Mouse (Mus musculus) ES-E14 (cell line): ENCODE data around the gene Ccdc38. TPM values are rescaled to one million over a fixed set of nuclear protein-coding genes. Genes with fewer than 3 reads are reported as not detected.

Experiments
- DNase-seq: peaks from one replicate; pipeline ENCODE4 v3.0.0-alpha.2; 2013; ENCODE audit warnings: low read depth, low spot score
- H3K27ac ChIP-seq: 2 replicates; pipeline ENCODE4 v1.5.1; 2012; ENCODE audit warnings: low read depth, mild to moderate bottlenecking, low read length, moderate library complexity, mixed read lengths; ENCODE audit not compliant: poor library complexity, insufficient read depth, severe bottlenecking
- H3K36me3 ChIP-seq: 2 replicates; pipeline ENCODE4 v1.6.1; 2012; ENCODE audit warnings: mild to moderate bottlenecking, low read length, moderate library complexity, mixed read lengths; ENCODE audit not compliant: control insufficient read depth, poor library complexity, insufficient read depth, severe bottlenecking
- H3K4me1 ChIP-seq, 2 experiments: fragments of 150-350 bp in 1 of 2; sonication (generic) in 1 of 2; 2 replicates each; pipeline ENCODE4 v1.6.1; 2012; ENCODE audit warnings: low read length in 2 of 2, mild to moderate bottlenecking in 1 of 2, mixed read lengths in 1 of 2; ENCODE audit not compliant: control insufficient read depth in 2 of 2, insufficient read depth in 2 of 2, poor library complexity in 1 of 2
- H3K4me3 ChIP-seq, 2 experiments: fragments of 150-350 bp in 1 of 2; sonication (generic) in 1 of 2; 2 replicates each; pipeline ENCODE4 v1.5.1; 2012; ENCODE audit warnings: low read length in 2 of 2, low read depth in 1 of 2, mild to moderate bottlenecking in 1 of 2, mixed read lengths in 1 of 2; ENCODE audit not compliant: insufficient read depth in 1 of 2, poor library complexity in 1 of 2, severe bottlenecking in 1 of 2
- H3K9ac ChIP-seq: 2 replicates; pipeline ENCODE4 v1.6.1; 2012; ENCODE audit warnings: low read depth, mild to moderate bottlenecking, low read length, mixed read lengths; ENCODE audit not compliant: poor library complexity, insufficient read depth, severe bottlenecking
- H3K9me3 ChIP-seq: fragments of 150-350 bp; sonication (generic); 2 replicates; pipeline ENCODE4 v1.6.1; 2012; ENCODE audit warnings: low read depth, mild to moderate bottlenecking, low read length; ENCODE audit not compliant: control insufficient read depth, insufficient read depth
- CHD2 ChIP-seq: IDR thresholded peaks from 2 replicates; pipeline ENCODE4 v1.6.1; 2014; ENCODE audit warnings: mild to moderate bottlenecking, low read depth, low read length, inconsistent platforms
- HCFC1 ChIP-seq: IDR thresholded peaks from 2 replicates; pipeline ENCODE4 v1.6.1; 2012; ENCODE audit warnings: low read length, inconsistent platforms, borderline replicate concordance; ENCODE audit not compliant: insufficient read depth
- MAFK ChIP-seq: IDR thresholded peaks from 2 replicates; pipeline ENCODE4 v1.6.1; 2014; ENCODE audit warnings: mild to moderate bottlenecking, low read depth, low read length, inconsistent platforms; ENCODE audit not compliant: insufficient read depth
- ZC3H11A ChIP-seq: IDR thresholded peaks from 2 replicates; pipeline ENCODE4 v1.6.1; 2012; ENCODE audit warnings: low read depth, mild to moderate bottlenecking, inconsistent platforms, low read length, borderline replicate concordance
- ZNF384 ChIP-seq: IDR thresholded peaks from 2 replicates; pipeline ENCODE4 v1.6.1; 2012; ENCODE audit warnings: low read depth, low read length, inconsistent platforms
- in situ Hi-C, 2 experiments: fragments of 600-800 bp; cut with MboI; formaldehyde crosslinking; loops; one replicate each; pipeline ENCODE4 v1.15.1; 2025; ENCODE audit warnings: low sequenced_read_pairs in 2 of 2, inconsistent platforms in 1 of 2; ENCODE audit not compliant: unreplicated experiment in 2 of 2
- total RNA-seq: library from RNA; depleted of rRNA; stranded (reverse); fragments of 300-350 nt; gene quantifications from 2 replicates; pipeline ENCODE4 v1.2.3, GENCODE M21; 2012

The Ccdc38 gene
- total RNA-seq, 1 experiment = 2.6 TPM

DNA sequence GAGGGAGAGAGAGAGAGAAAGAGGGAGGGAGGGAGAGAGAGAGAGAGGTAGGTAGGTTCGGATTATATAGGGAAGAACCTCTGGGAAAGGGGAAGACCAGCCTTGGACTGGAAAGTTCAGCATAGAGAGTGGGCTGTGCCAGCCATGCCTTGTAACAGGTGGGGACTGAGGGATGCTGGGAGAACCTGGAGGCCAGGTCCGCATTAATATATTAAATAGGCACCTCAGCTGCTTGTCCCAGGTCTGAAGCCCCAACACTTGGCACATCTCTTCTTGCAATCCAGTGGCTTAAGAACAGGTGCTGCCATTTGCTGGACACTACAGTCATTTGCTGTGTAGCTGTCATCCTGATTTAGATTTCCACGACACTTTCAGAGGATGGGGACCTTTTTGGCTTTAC is 56.2 kb downstream of the Ccdc38 start:
- no peak for DNase-seq
- TF ChIP-seq CHD2 (no peak), ZNF384 (no peak), HCFC1 (no peak), MAFK (no peak), ZC3H11A (no peak)
- no peak overlapping the region for H3K9ac ChIP-seq

DNA sequence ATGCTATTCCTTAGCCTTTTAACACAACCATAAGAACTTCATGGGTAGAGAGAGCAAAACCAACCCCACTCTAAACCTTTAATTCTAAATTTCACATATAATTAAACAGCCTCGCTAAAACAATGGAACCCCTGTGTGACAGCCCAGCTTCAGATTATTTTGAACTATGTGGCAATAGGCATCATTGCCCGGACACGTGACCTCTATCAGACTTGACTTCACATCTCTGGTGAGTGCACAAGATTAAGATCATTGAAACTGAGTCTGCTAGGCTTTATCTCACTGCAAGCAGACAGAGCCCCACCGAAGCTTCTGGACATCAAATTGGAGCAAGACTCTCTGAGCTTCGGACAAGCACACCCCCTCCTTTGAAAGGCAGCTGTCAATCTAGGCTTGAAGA is 61.9 kb downstream of the Ccdc38 start:
- TF ChIP-seq ZC3H11A = no peak
- H3K4me1 ChIP-seq = no peaks in the 10 kb centered on the region
- H3K27ac ChIP-seq = no peak overlapping the region
- H3K9ac ChIP-seq = no peak overlapping the region
- in situ Hi-C loops = no loop called here
- no peak overlapping the region for H3K4me3 ChIP-seq
- H3K36me3 ChIP-seq = no peaks in the 10 kb centered on the region
- no peaks in the 10 kb centered on the region for H3K9me3 ChIP-seq
- no peak for DNase-seq

More for the DNA sequence above, 56.2 kb downstream of the Ccdc38 start:
- Histone ChIP-seq H3K4me1 (no peaks in the 10 kb centered on the region), H3K4me3 (no peak overlapping the region), H3K9me3 (no peaks in the 10 kb centered on the region), H3K27ac (no peak overlapping the region), H3K36me3 (no peaks in the 10 kb centered on the region)
- in situ Hi-C loops = loop anchor here (10.0 to 25.0 kb wide), 2 partner anchors 168 to 534 kb away; no protein-coding TSS in a partner anchor

DNA sequence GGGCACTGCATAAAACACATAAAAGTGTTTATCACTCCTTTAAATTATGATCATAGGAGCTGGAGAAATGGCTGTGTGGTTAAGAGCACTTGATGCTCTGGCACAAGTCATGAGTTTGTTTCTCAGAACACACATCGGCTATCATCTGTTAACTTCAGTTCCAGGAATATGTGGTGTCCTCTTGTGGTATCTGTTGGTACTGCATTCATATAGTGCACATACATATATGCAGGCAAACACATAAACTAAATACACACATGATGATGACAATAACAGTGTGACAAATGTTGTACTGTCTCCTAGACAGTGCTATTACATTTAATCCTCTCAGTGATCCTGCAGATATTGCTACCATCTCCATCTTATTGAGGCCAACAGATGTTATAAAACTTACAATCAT is 62.8 kb downstream of the Ccdc38 start:
- DNase-seq = no peak
- Histone ChIP-seq H3K36me3 (no peaks in the 10 kb centered on the region), H3K27ac (no peak overlapping the region), H3K9ac (no peak overlapping the region), H3K9me3 (no peaks in the 10 kb centered on the region), H3K4me1 (no peaks in the 10 kb centered on the region), H3K4me3 (no peak overlapping the region)
- TF ChIP-seq ZNF384 = no peak
- no peak for TF ChIP-seq MAFK
- TF ChIP-seq ZC3H11A = no peak
- no peak for TF ChIP-seq HCFC1
- no peak for TF ChIP-seq CHD2
- in situ Hi-C loops = no loop called here

DNA sequence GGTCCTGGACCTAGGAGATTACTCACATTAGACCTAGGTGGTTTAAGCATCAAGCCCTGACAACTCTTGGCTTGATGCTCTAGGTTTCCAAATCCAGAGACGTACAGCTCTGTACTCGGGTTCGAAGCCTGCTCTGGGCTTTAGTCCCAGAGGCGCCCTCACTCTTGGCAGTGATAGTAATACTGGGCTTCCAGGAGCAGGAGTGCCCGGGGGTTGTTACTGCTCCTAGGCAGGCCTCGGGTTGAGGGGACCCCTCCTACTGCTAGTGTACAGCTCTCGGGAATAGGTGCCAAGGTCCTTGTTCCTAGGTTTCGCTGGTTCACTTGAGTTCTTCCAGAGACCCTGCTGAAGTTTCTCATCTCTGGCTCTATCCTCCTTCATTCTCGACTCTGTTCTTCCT is 65.9 kb downstream of the Ccdc38 start:
- in situ Hi-C loops = no loop called here
- no peak for DNase-seq
- no peaks in the 10 kb centered on the region for H3K36me3 ChIP-seq
- no peak overlapping the region for H3K9ac ChIP-seq
- no peak overlapping the region for H3K4me3 ChIP-seq
- H3K4me1 ChIP-seq = no peaks in the 10 kb centered on the region
- H3K27ac ChIP-seq = no peak overlapping the region
- no peak for TF ChIP-seq CHD2
- no peak for TF ChIP-seq MAFK
- no peak for TF ChIP-seq ZNF384
- no peak for TF ChIP-seq HCFC1
- no peak for TF ChIP-seq ZC3H11A
- no peaks in the 10 kb centered on the region for H3K9me3 ChIP-seq

DNA sequence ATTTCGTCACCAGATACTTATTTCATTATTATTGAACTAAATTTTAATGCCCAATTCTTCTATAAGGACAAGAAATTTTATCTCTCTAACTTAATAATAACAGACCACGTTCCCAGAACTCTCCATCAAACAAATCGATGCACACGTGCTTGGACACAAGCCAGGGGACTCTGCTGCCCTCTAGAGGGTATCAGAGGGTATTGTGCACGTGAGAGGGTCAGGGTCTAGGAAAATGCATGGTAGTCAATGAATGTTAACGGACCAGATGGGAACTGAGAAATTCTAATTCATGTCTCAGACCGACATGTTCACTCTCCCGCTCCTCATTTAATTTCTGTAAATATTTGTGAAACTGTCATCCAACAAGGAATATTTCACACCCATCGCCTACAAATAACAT is 67.6 kb downstream of the Ccdc38 start:
- Histone ChIP-seq H3K9ac (no peak overlapping the region), H3K4me1 (no peaks in the 10 kb centered on the region), H3K9me3 (no peaks in the 10 kb centered on the region), H3K36me3 (no peaks in the 10 kb centered on the region), H3K27ac (no peak overlapping the region), H3K4me3 (peak overlapping the region in 1 of 2 experiments; percentile 11; a peak in 1 of 4 replicates)
- TF ChIP-seq ZC3H11A (no peak), HCFC1 (no peak), MAFK (no peak), CHD2 (no peak), ZNF384 (no peak)
- in situ Hi-C loops = no loop called here
- DNase-seq = peak; percentile 68
